Mouse (Mus musculus): Measurements from ENCODE around the gene Hk1. TPM values are rescaled to one million over a fixed set of nuclear protein-coding genes. Genes with fewer than 3 reads are reported as not detected.

The Hk1 gene
- polyA plus RNA-seq, 1 experiment from 2014 or later = 30.7 TPM

DNA sequence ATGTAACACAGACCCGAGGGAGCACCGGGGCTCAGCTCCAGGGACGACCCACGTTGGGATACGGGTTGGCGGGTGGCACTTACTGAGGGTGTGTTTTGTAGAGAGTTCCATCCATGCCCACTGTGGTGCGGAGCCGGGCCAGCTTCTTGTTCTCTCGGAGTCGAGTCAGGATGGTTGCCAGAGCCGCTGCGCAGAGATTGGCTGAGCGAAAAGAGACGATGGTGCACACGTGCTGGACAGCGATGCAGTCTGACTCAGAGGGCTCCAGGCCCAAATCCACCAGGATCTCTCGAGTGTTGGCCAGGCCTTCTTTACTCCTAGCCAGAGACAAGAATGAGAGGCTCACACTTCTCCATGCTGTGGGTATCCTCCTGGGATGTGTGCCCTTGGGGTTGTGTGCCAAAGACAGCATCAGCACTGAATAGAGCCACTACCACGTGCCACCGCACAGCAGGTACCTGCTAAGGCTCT, 22.0 kb upstream of the Hk1 start:
- H3K4me3 ChIP-seq (ENCODE audit: low read depth, low read length) = no peak overlapping the region
- no peak overlapping the region for H3K9ac ChIP-seq (replicated peaks)
- H3K27me3 ChIP-seq (ENCODE audit: insufficient read depth, low read length) = no peaks in the 10 kb centered on the region
- H3K4me2 ChIP-seq (ENCODE audit: low read depth, low read length) = no peak overlapping the region
- WGBS (ENCODE audit: insufficient replicate concordance) = 86% methylated on average over 19 of the region's 19 CpGs
- no peak for ATAC-seq
- no peak for TF ChIP-seq EP300 (IDR thresholded peaks at IDR 0.05; ENCODE audit: low read depth)
- no peak for TF ChIP-seq CTCF (IDR thresholded peaks at IDR 0.05; ENCODE audit: low read depth)
- no peaks in the 10 kb centered on the region for H3K4me1 ChIP-seq (ENCODE audit: insufficient read depth)
- DNase-seq = no peak
- no peak overlapping the region for H3K27ac ChIP-seq (ENCODE audit: low read depth)
- no peaks in the 10 kb centered on the region for H3K9me3 ChIP-seq (ENCODE audit: low read length)
- no peaks in the 10 kb centered on the region for H3K36me3 ChIP-seq (replicated peaks; ENCODE audit: insufficient read depth, low read length)

DNA sequence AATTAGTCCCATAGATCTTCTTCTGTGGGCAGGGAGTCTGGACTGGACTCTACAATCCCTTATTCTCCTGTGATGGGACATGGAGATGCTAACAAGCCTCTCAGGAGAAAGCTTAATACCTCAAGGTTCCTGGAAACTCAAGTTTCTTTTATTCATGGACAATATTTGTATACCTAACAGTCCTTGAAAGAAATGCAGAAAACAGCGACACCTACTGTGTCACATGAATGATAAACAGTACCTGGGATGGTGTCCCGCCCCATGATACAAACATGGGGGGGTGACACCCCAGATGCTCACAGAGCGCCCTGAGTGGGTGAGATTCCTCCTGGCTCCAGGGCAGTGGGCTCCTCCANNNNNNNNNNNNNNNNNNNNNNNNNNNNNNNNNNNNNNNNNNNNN, 3.3 kb upstream of the Hk1 start:
- no peak overlapping the region for H3K4me2 ChIP-seq (ENCODE audit: low read depth, low read length)
- H3K4me3 ChIP-seq (ENCODE audit: low read depth, low read length) = no peak overlapping the region
- DNase-seq (no peak), ATAC-seq (no peak)
- no peak overlapping the region for H3K27ac ChIP-seq (ENCODE audit: low read depth)
- H3K9me3 ChIP-seq (ENCODE audit: low read length) = no peaks in the 10 kb centered on the region
- peak; percentile 28 for TF ChIP-seq CTCF (IDR thresholded peaks at IDR 0.05; ENCODE audit: low read depth)
- TF ChIP-seq EP300 (IDR thresholded peaks at IDR 0.05; ENCODE audit: low read depth) = no peak
- H3K36me3 ChIP-seq (replicated peaks; ENCODE audit: insufficient read depth, low read length) = no peaks in the 10 kb centered on the region
- H3K27me3 ChIP-seq (ENCODE audit: insufficient read depth, low read length) = no peaks in the 10 kb centered on the region
- H3K9ac ChIP-seq (replicated peaks) = no peak overlapping the region
- H3K4me1 ChIP-seq (ENCODE audit: insufficient read depth) = no peaks in the 10 kb centered on the region
- 69% methylated on average over 3 of the region's 3 CpGs for WGBS (ENCODE audit: insufficient replicate concordance)

DNA sequence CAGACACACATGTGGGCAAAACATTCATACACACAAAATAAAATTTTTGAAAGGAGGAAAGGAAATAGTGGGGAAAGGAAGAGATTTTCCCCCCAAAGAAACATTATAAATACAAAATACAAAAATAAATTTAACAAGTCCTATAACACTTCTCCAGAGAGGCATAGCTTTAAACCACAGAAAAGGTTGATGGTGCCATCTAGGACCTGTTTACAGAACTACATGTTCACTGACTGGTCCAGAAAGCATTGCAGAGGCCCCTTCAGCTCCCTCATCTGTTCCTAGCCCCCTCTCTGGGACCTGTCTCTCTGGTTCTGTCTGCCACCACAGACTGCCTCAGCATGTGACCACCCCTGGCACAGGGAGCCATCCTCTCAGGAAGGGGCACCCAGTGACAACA, 1.2 kb upstream of the Hk1 start:
- H3K9ac ChIP-seq (replicated peaks) = no peak overlapping the region
- H3K4me2 ChIP-seq (ENCODE audit: low read depth, low read length) = no peak overlapping the region
- H3K4me1 ChIP-seq (ENCODE audit: insufficient read depth) = no peaks in the 10 kb centered on the region
- TF ChIP-seq EP300 (IDR thresholded peaks at IDR 0.05; ENCODE audit: low read depth) (no peak), CTCF (IDR thresholded peaks at IDR 0.05; ENCODE audit: low read depth) (peak; percentile 47)
- DNase-seq (no peak), ATAC-seq (no peak)
- H3K27me3 ChIP-seq (ENCODE audit: insufficient read depth, low read length) = no peaks in the 10 kb centered on the region
- H3K9me3 ChIP-seq (ENCODE audit: low read length) = no peaks in the 10 kb centered on the region
- H3K4me3 ChIP-seq (ENCODE audit: low read depth, low read length) = no peak overlapping the region
- no peak overlapping the region for H3K27ac ChIP-seq (ENCODE audit: low read depth)
- no peaks in the 10 kb centered on the region for H3K36me3 ChIP-seq (replicated peaks; ENCODE audit: insufficient read depth, low read length)

DNA sequence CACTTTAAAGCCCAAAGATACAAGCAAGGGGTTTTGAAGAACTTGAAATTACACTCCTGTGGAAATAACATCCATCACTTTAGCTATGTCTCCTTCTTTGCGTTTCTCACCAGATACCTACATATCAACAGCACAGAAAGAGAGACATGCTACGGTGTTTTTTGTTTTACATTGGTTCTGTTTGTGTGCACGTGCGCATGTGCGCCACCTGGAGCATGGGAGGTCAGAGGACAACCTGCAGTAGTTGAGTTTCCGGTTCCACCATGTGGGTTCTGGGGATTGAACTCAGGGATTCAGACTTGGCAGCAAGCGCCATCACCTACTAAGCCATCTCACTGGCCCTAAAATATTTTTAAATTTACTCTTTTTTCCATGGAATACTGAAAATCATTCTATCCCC, 20.9 kb downstream of the Hk1 start:
- Histone ChIP-seq H3K9ac (replicated peaks) (no peak overlapping the region), H3K9me3 (ENCODE audit: low read length) (no peaks in the 10 kb centered on the region), H3K27ac (ENCODE audit: low read depth) (no peak overlapping the region), H3K4me1 (ENCODE audit: insufficient read depth) (no peaks in the 10 kb centered on the region), H3K4me3 (ENCODE audit: low read depth, low read length) (no peak overlapping the region), H3K4me2 (ENCODE audit: low read depth, low read length) (no peak overlapping the region), H3K27me3 (ENCODE audit: insufficient read depth, low read length) (no peaks in the 10 kb centered on the region), H3K36me3 (replicated peaks; ENCODE audit: insufficient read depth, low read length) (no peaks in the 10 kb centered on the region)
- peak; percentile 22 for DNase-seq
- no peak for ATAC-seq
- 84% methylated on average over 7 of the region's 7 CpGs for WGBS (ENCODE audit: insufficient replicate concordance)
- peak; percentile 49 for TF ChIP-seq CTCF (IDR thresholded peaks at IDR 0.05; ENCODE audit: low read depth)
- no peak for TF ChIP-seq EP300 (IDR thresholded peaks at IDR 0.05; ENCODE audit: low read depth)

DNA sequence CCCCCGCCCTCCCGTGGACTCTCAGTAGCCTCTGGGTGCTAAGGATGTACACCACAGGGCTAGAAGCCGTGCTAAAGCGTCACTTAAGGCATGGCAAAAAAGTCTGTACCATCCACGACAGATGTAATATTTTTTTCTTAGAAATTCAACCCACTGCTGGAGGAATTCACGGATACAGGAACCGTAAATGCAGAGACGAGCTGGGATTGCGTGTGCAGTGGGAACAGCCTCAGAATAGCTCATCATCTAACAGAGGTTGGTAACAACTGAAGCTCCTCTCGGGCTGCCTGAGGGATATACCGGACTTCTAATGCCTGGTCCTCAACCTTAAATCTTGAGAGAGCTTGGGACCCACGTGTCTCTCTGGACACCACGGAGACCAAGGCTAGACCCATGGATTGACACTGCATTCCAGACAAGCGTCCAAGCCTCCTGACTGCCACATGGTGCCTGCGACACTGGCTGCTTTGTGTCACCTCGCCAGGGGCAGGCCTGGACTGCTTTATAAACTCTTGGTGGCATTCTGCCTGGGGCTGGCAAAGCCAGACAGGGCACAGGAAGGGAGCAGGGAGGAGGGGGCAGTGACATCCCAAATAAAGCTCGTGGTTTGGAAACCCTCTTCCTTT, 23.5 kb downstream of the Hk1 start:
- 82% methylated on average over 17 of the region's 17 CpGs for WGBS (ENCODE audit: insufficient replicate concordance)
- H3K9ac ChIP-seq (replicated peaks) = no peak overlapping the region
- H3K4me3 ChIP-seq (ENCODE audit: low read depth, low read length) = no peak overlapping the region
- H3K9me3 ChIP-seq (ENCODE audit: low read length) = no peaks in the 10 kb centered on the region
- no peak for TF ChIP-seq EP300 (IDR thresholded peaks at IDR 0.05; ENCODE audit: low read depth)
- no peak for TF ChIP-seq CTCF (IDR thresholded peaks at IDR 0.05; ENCODE audit: low read depth)
- H3K36me3 ChIP-seq (replicated peaks; ENCODE audit: insufficient read depth, low read length) = no peaks in the 10 kb centered on the region
- no peak overlapping the region for H3K4me2 ChIP-seq (ENCODE audit: low read depth, low read length)
- DNase-seq (no peak), ATAC-seq (no peak)
- H3K4me1 ChIP-seq (ENCODE audit: insufficient read depth) = no peaks in the 10 kb centered on the region
- no peaks in the 10 kb centered on the region for H3K27me3 ChIP-seq (ENCODE audit: insufficient read depth, low read length)
- no peak overlapping the region for H3K27ac ChIP-seq (ENCODE audit: low read depth)

DNA sequence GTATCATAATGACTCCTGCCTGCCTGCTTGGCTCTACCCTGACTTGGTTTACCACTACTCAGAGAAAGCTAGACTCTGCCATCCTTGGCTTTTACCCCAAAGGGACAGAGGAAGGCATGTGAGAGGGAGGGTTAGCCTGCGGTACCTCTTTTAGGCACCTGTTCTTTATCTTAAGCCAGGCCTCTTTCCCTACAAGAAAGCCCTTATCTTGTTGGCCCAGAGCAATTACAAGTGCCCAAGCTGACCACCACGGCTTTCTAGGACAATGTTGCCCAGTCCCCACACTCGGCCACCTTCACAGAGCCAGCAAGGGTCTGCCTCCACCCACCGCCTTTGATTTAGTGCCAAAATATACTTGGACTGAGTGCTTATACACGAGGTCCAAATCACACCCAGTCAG, 34.6 kb downstream of the Hk1 start:
- H3K27ac ChIP-seq (ENCODE audit: low read depth) = no peak overlapping the region
- H3K4me2 ChIP-seq (ENCODE audit: low read depth, low read length) = peak overlapping the region; percentile 49
- ATAC-seq = no peak
- peaks cover 18% of the 10 kb centered on the region for H3K4me1 ChIP-seq (ENCODE audit: insufficient read depth)
- no peaks in the 10 kb centered on the region for H3K27me3 ChIP-seq (ENCODE audit: insufficient read depth, low read length)
- TF ChIP-seq CTCF (IDR thresholded peaks at IDR 0.05; ENCODE audit: low read depth) (no peak), EP300 (IDR thresholded peaks at IDR 0.05; ENCODE audit: low read depth) (peak; percentile 77)
- DNase-seq = no peak
- no peak overlapping the region for H3K9ac ChIP-seq (replicated peaks)
- no peaks in the 10 kb centered on the region for H3K36me3 ChIP-seq (replicated peaks; ENCODE audit: insufficient read depth, low read length)
- no peak overlapping the region for H3K4me3 ChIP-seq (ENCODE audit: low read depth, low read length)
- no peaks in the 10 kb centered on the region for H3K9me3 ChIP-seq (ENCODE audit: low read length)
- WGBS (ENCODE audit: insufficient replicate concordance) = 48% methylated on average over 5 of the region's 5 CpGs

Measured in liver, postnatal 0 days (tissue).